Mouse (Mus musculus) embryo, embryonic 9.5 days (tissue): Measurements from ENCODE around the gene Chac1.

Experiments used
- DNase-seq: peaks from one replicate; pipeline ENCODE4 v3.0.0-alpha.2; 2017; ENCODE audit errors: extremely low spot score

Chac1 gene

DNA sequence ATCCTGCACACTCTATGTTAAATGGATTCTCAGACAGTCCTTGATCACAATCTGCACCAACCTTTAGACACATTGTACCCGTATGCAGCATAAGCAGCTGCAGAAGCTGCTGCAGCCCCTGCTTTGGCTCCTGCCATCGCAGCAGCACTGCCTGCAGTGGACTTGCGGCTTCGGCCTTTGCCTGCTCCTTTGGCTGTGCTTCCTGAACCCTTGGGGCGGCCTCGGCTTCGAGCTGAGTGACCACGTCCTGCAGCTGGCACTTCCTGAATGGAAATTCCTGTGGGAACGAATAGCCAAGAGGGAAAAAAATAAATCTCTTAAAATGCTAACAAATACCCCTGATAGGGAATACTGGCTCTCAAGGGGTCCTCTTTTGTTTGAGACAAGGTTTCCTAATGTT is 26.3 kb downstream of the Chac1 start:
- DNase-seq = no peak

DNA sequence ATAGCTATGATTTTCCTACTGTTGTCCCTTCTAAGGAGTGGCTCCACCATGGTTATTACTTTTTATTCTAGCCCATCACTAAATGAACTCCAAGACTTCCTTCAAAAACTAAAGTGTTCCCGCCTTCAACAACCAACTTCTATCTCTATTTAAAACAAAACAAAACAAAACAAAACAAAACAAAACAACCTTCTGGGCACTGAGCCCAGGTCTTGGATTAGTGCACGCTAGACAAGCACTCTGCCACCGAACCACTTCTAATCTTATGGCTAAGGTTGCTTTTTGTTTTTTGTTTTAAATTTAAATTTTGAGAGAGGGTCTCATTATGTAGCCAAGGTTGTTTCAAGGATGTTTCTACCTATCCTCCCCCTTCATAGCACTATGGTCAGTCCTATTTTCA is 26.8 kb downstream of the Chac1 start:
- no peak for DNase-seq

DNA sequence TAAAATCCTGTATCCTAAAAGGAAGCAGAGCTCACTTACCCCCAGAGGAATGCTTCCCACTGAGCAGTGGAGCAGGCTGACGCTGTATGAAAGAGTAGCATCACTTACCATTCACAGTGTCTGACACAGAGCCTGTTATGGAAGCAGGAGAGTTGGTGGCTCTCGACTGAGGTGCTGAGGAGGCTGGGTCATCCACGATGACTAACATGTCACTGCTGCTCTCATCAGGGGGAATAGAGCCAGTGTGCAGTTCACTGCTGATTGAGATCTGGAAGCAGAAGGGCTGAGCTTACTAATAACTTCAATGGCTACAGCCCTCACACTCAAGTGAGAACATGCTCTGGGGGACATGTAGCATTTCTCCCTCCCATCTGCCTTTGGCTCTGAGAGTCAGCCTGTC is 28.4 kb downstream of the Chac1 start:
- DNase-seq = no peak

DNA sequence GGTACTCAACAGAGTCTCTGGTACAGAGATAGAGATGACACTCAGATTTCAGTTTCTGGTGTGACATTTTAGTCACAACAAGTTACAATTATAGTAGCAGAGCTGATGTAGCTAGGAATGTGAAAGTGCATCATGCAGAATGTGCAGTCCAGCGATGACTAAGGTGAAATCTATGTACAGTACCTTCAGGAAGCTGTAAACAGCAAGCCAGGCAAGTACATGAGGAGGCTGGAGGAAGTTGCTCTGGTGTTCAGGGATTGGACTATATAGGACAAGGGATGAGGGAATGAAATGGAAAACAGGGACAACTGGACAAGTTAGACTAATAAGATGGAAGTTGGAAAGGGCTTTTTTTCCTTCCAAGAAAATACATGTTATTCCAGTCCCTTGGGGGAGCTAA is 37.2 kb downstream of the Chac1 start:
- DNase-seq = no peak

DNA sequence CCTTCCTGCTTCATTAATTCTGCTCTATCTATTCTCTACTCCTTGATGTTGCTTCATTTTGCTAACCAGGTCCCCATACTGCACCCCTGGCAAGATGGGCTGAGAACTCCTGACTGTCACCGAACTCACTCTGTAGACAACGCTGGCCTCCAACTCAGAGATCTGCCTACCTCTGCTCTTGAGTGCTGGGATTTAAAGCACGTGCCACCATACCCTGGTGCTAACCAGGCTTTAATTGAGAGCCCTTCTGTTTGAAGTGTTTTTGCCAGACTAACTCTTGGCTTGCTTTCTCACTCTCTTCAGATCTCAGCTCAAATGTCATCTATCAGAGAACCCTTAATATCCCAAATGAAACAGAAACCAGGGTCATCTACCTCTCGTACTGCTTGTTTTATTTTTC is 39.0 kb downstream of the Chac1 start:
- DNase-seq = no peak

DNA sequence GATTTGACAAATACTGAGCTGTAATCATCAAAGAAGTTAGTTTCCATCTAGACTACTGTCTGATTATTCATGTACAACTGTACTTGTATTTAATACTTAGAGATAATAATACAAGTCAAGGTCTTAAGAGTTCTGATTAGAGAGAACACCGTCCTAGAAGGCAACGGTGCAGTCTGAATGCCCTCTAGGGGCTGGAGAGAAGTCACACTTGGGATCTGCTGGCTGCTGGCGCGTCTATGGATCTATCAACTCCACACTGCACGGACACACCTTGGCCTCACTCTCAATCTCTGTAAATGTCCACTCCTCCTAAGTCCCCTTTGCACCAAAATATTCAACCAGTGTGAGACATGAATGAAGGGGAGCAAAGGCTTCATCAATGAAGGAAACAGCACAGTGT is 47.2 kb downstream of the Chac1 start:
- DNase-seq = no peak

DNA sequence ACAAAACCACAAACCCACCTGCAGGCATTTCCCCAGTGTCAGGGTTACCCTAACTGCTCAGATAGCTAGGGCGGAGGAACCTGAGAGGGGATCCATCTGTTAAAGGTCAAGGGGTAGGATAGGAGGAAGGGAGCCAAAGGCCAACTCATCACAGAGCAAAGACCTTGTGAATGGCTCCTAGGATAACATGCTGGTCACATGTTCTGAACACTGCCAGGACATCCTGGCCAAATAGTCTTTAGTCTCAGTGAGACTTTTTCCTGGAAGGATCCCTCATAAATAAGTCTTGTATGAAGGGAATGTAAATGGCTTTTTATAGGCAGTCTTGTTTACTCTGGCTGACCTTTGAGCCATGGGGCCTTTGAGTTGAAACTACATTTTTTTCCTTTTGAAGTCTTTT is 47.6 kb downstream of the Chac1 start:
- no peak for DNase-seq

DNA sequence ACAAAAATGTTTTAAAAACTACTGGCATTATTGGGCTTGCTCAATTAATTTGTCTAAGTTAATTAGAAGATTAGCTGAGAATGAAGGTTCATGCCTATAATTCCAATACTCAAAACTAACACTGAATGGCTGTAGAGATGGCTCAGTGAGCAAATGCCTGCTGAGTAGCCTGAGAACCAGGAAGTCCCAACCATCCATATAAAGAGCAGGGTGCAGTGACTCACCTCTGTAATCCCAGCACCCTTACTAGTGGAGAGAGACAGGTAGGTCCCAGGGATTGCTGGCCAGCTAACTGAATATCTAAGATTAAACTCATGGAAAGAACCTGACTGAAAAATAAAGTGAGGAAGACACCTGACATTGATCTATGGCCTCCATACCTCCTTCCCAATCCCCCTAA is 48.3 kb downstream of the Chac1 start:
- DNase-seq = no peak
